Mouse (Mus musculus): ENCODE data around the gene Calm2. TPM values are rescaled to one million over a fixed set of nuclear protein-coding genes. Genes with fewer than 3 reads are reported as not detected.

The Calm2 gene
- total and polyA plus RNA-seq, 3 experiments: 203 to 604 (median 546) TPM

DNA sequence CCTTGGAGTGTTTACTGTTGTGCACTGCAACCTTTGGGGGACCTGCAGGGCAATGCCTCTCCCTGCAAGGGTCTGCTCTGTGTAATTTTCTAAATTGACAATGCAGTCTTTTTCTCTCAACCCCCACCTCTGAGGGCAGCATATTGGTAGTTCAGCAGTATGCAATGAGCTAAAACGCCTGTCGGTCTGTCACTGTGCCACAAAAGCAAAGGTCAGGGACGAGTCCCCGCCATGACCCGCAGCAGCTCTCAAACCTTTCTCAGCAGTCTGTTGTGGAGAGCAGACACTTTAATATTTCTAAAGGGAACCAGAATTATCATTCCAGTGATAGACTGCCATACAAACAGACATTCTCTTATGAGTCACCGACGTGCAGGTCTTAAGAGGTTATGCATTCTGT is 11.2 kb upstream of the Calm2 start:
- no peaks in the 10 kb centered on the region for H3K79me2 ChIP-seq (replicated peaks; ENCODE audit: control insufficient read depth, extremely low read depth, insufficient read depth, poor library complexity, severe bottlenecking)
- H3K4me3 ChIP-seq (replicated peaks in 1 of 3; ENCODE audit: low read depth in 2 of 3, low read length in 2 of 3, poor library complexity in 1 of 3): no peak overlapping the region
- H3K9ac ChIP-seq (ENCODE audit: insufficient read depth, low read depth): no peak overlapping the region
- dilution Hi-C loops (cut with MboI; ENCODE audit: extremely low pct_ligation_motif_present, extremely low pct_unique_long_range_greater_than_20kb, low sequenced_read_pairs): no loop called here
- H3K4me1 ChIP-seq (ENCODE audit: control insufficient read depth in 1 of 2, insufficient read depth in 2 of 2): peaks cover 6 to 41% of the 10 kb centered on the region in 2 experiments
- in situ Hi-C loops (cut with MboI; ENCODE audit: low pct_ligation_motif_present, low pct_unique_long_range_greater_than_20kb, low sequenced_read_pairs): no loop called here
- no peaks in the 10 kb centered on the region for H3K9me3 ChIP-seq (replicated peaks; ENCODE audit: low read length)
- no peak overlapping the region for H3K4me2 ChIP-seq (ENCODE audit: insufficient read depth, low read depth, poor library complexity, severe bottlenecking)
- TF ChIP-seq NELFE (IDR thresholded peaks at IDR 0.05; ENCODE audit: low read depth, low read length): no peak
- no peak for TF ChIP-seq RCOR1 (conservative IDR thresholded peaks at IDR 0.05; ENCODE audit: low read depth, low read length)
- TF ChIP-seq POLR2AphosphoS2 (IDR thresholded peaks at IDR 0.05; ENCODE audit: low read depth, low read length): no peak
- no peak for TF ChIP-seq SIN3A (IDR thresholded peaks at IDR 0.05; ENCODE audit: low read length)
- TF ChIP-seq MAFK (IDR thresholded peaks at IDR 0.05; ENCODE audit: insufficient replicate concordance, low read length): no peak
- no peak for TF ChIP-seq CHD2 (IDR thresholded peaks at IDR 0.05; ENCODE audit: low read length)
- TF ChIP-seq CHD1 (IDR thresholded peaks at IDR 0.05; ENCODE audit: low read depth, low read length): no peak
- TF ChIP-seq MYC (IDR thresholded peaks at IDR 0.05; ENCODE audit: low read depth, low read length): no peak
- TF ChIP-seq JUN (IDR thresholded peaks at IDR 0.05; ENCODE audit: insufficient read depth, low read depth, low read length): no peak
- TF ChIP-seq RAD21 (IDR thresholded peaks at IDR 0.05; ENCODE audit: low read depth, low read length): no peak
- TF ChIP-seq MEF2A (IDR thresholded peaks at IDR 0.05; ENCODE audit: borderline replicate concordance, low read depth, low read length): no peak
- no peak for TF ChIP-seq USF1 (IDR thresholded peaks at IDR 0.05; ENCODE audit: low read depth, low read length)
- no peak for TF ChIP-seq POLR2A (IDR thresholded peaks at IDR 0.05; ENCODE audit: low read depth, low read length)
- no peak for TF ChIP-seq PAX5 (IDR thresholded peaks at IDR 0.05; ENCODE audit: low read length)
- TF ChIP-seq JUND (conservative IDR thresholded peaks at IDR 0.05; ENCODE audit: low read depth, low read length): no peak
- no peak for TF ChIP-seq ZKSCAN1 (IDR thresholded peaks at IDR 0.05; ENCODE audit: borderline replicate concordance, low read depth, low read length)
- TF ChIP-seq KAT2A (IDR thresholded peaks at IDR 0.05; ENCODE audit: insufficient replicate concordance, low read length): no peak
- no peak overlapping the region for H3K27ac ChIP-seq (ENCODE audit: insufficient read depth, low read depth)
- peaks cover 19% of the 10 kb centered on the region for H3K27me3 ChIP-seq (replicated peaks)
- no peaks in the 10 kb centered on the region for H3K36me3 ChIP-seq (replicated peaks in 1 of 2; ENCODE audit: control insufficient read depth in 1 of 2, insufficient read depth in 1 of 2, low read length in 1 of 2)
- DNase-seq (ENCODE audit: extremely low read depth): no peak

GRCm38 (mm10) chr17:87454121-87454520 is 7.4 kb upstream of the Calm2 start:
- peaks cover 20% of the 10 kb centered on the region for H3K27me3 ChIP-seq (replicated peaks)
- no peak for DNase-seq (ENCODE audit: extremely low read depth)
- H3K9me3 ChIP-seq (replicated peaks; ENCODE audit: low read length): peaks cover 3% of the 10 kb centered on the region
- H3K4me1 ChIP-seq (ENCODE audit: control insufficient read depth in 1 of 2, insufficient read depth in 2 of 2): peaks cover 0 to 5% of the 10 kb centered on the region in 2 experiments; a peak in 2 of 4 replicates
- no peak for TF ChIP-seq SIN3A (IDR thresholded peaks at IDR 0.05; ENCODE audit: low read length)
- no peak for TF ChIP-seq MAFK (IDR thresholded peaks at IDR 0.05; ENCODE audit: insufficient replicate concordance, low read length)
- no peak for TF ChIP-seq GABPA (IDR thresholded peaks at IDR 0.05; ENCODE audit: insufficient replicate concordance, low read depth, low read length)
- TF ChIP-seq KAT2A (IDR thresholded peaks at IDR 0.05; ENCODE audit: insufficient replicate concordance, low read length): no peak
- no peak for TF ChIP-seq CHD1 (IDR thresholded peaks at IDR 0.05; ENCODE audit: low read depth, low read length)
- TF ChIP-seq USF1 (IDR thresholded peaks at IDR 0.05; ENCODE audit: low read depth, low read length): no peak
- TF ChIP-seq MAZ (IDR thresholded peaks at IDR 0.05; ENCODE audit: low read depth, low read length): no peak
- TF ChIP-seq JUN (IDR thresholded peaks at IDR 0.05; ENCODE audit: insufficient read depth, low read depth, low read length): no peak
- TF ChIP-seq E2F4 (IDR thresholded peaks at IDR 0.05; ENCODE audit: insufficient replicate concordance, low read depth, low read length): no peak
- no peak for TF ChIP-seq NELFE (IDR thresholded peaks at IDR 0.05; ENCODE audit: low read depth, low read length)
- no peak for TF ChIP-seq ZNF384 (IDR thresholded peaks at IDR 0.05; ENCODE audit: low read depth, low read length)
- TF ChIP-seq TBP (conservative IDR thresholded peaks at IDR 0.05; ENCODE audit: low read depth, low read length): no peak
- no peak for TF ChIP-seq TCF12 (IDR thresholded peaks at IDR 0.05; ENCODE audit: low read depth, low read length)
- no peak for TF ChIP-seq CHD2 (IDR thresholded peaks at IDR 0.05; ENCODE audit: low read length)
- TF ChIP-seq ETS1 (conservative IDR thresholded peaks at IDR 0.05; ENCODE audit: low read depth, low read length): no peak
- no peak for TF ChIP-seq NRF1 (IDR thresholded peaks at IDR 0.05; ENCODE audit: low read depth, low read length)
- TF ChIP-seq POLR2A (IDR thresholded peaks at IDR 0.05; ENCODE audit: low read depth, low read length): no peak
- H3K9ac ChIP-seq (ENCODE audit: insufficient read depth, low read depth): no peak overlapping the region
- dilution Hi-C loops (cut with MboI; ENCODE audit: extremely low pct_ligation_motif_present, extremely low pct_unique_long_range_greater_than_20kb, low sequenced_read_pairs): no loop called here
- no peak overlapping the region for H3K4me3 ChIP-seq (replicated peaks in 1 of 3; ENCODE audit: low read depth in 2 of 3, low read length in 2 of 3, poor library complexity in 1 of 3)
- H3K36me3 ChIP-seq (replicated peaks in 1 of 2; ENCODE audit: control insufficient read depth in 1 of 2, insufficient read depth in 1 of 2, low read length in 1 of 2): no peaks in the 10 kb centered on the region
- in situ Hi-C loops (cut with MboI; ENCODE audit: low pct_ligation_motif_present, low pct_unique_long_range_greater_than_20kb, low sequenced_read_pairs): no loop called here
- H3K79me2 ChIP-seq (replicated peaks; ENCODE audit: control insufficient read depth, extremely low read depth, insufficient read depth, poor library complexity, severe bottlenecking): no peaks in the 10 kb centered on the region
- no peak overlapping the region for H3K27ac ChIP-seq (ENCODE audit: insufficient read depth, low read depth)
- H3K4me2 ChIP-seq (ENCODE audit: insufficient read depth, low read depth, poor library complexity, severe bottlenecking): no peak overlapping the region
